ENCODE assay signal across 1 mouse cellular context in the genomic region with DNA sequence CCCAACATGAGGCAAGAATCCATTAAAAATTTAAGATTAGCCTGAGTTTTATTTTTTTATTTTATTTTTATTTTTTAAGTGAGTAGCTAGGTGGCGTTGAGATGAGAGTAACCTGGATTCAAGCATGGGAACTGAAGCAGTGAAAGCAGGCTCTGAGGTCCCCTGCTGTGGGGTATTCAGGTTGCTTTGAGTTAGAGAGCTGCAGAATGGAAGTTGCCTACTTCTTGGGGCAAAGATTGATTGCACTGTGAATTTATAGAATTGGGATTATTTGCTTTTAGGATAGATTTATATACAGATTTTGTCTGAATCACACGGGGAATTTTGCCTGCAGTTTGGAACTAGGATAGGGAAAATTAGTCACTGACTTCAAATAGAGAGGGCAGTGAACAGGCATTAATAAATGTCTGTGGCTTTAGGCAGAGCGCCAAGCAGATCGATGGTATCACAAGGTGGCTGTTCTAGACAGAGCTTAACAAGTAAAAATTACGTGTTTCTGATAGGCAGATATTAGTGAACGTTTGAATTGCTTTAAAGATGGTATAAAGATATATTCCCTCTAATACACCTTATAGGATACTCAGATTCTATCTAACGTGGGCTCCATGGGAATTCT.
TF ChIP-seq lines count a peak whose summit lies in the region.

No protein-coding gene starts in this region.

TF ChIP-seq in CH12.LX, 34 proteins besides CTCF, POLR2A, EP300 and RAD21 (continued from another document):
- TF ChIP-seq MAFK (IDR thresholded peaks at IDR 0.05; ENCODE audit: insufficient replicate concordance, low read length) = no peak
- no peak for TF ChIP-seq SIN3A (IDR thresholded peaks at IDR 0.05; ENCODE audit: low read length)
- no peak for TF ChIP-seq NRF1 (IDR thresholded peaks at IDR 0.05; ENCODE audit: low read depth, low read length)
- TF ChIP-seq ZC3H11A (IDR thresholded peaks at IDR 0.05; ENCODE audit: low read depth, low read length) = no peak
- no peak for TF ChIP-seq MYC (IDR thresholded peaks at IDR 0.05; ENCODE audit: low read depth, low read length)
- TF ChIP-seq BHLHE40 (IDR thresholded peaks at IDR 0.05; ENCODE audit: low read depth, low read length) = no peak
- no peak for TF ChIP-seq MXI1 (IDR thresholded peaks at IDR 0.05; ENCODE audit: low read depth, low read length)
- no peak for TF ChIP-seq PAX5 (IDR thresholded peaks at IDR 0.05; ENCODE audit: low read length)
- TF ChIP-seq JUN (IDR thresholded peaks at IDR 0.05; ENCODE audit: insufficient read depth, low read depth, low read length) = no peak
- TF ChIP-seq ZMIZ1 (IDR thresholded peaks at IDR 0.05; ENCODE audit: low read depth, low read length) = no peak
- no peak for TF ChIP-seq NELFE (IDR thresholded peaks at IDR 0.05; ENCODE audit: low read depth, low read length)
- no peak for TF ChIP-seq JUND (conservative IDR thresholded peaks at IDR 0.05; ENCODE audit: low read depth, low read length)
- TF ChIP-seq UBTF (IDR thresholded peaks at IDR 0.05; ENCODE audit: low read depth, low read length) = no peak
